Mouse (Mus musculus) T-helper 2 cell (primary cell): ENCODE measurements around the gene Tmem14c.

ENCODE experiments used
- in situ Hi-C: fragments of 300-600 bp; cut with MboI, MseI; formaldehyde crosslinking; loops from one replicate; pipeline ENCODE4 v1.15.1; 2025; ENCODE audit warnings: high pct_unique_total_duplicates

Gene Tmem14c

GRCm38 (mm10) chr13:41008271-41008670 lies 7.8 kb upstream of the Tmem14c start:
- in situ Hi-C loops = no loop called here

- in situ Hi-C loops = no loop called here
Measured at GRCm38 (mm10) chr13:41008946-41009345, 7.1 kb upstream of the Tmem14c start.

DNA sequence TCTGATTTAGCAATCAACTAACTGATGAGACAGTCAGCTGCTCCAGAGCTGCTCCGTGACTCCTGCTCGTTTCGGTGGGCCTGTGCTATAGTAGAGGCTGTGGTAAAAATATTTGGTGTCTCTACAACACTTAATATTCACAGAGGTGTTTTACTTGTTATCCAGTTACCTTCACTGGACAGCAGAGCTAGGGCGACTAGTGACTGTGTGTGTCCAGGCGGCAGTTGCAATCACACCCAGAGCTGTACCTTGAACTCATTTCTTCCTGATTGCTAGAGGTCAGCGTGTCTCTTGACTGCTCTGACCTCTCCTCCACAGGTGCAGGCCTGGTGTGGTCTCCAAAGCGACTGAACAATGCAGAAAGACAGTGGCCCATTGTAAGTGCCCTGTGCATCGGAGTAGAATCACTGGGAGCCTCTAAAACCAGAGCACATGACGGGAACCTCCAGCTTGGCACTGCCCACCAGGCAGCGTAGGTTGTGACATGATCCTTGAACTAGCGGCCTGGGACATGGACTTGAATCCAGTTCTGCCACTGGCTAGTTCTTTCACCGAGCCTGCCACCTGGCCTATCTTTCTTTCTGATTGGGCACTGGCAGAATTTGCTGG lies 809 bp downstream of the Tmem14c start:
- in situ Hi-C loops = loop anchor here (10.0 kb wide), 1 partner anchor 218 kb away; no protein-coding TSS in a partner anchor

GRCm38 (mm10) chr13:41017832-41018231 lies 1.7 kb downstream of the Tmem14c start:
- in situ Hi-C loops = loop anchor here (10.0 kb wide), 1 partner anchor 217 kb away; no protein-coding TSS in a partner anchor

DNA sequence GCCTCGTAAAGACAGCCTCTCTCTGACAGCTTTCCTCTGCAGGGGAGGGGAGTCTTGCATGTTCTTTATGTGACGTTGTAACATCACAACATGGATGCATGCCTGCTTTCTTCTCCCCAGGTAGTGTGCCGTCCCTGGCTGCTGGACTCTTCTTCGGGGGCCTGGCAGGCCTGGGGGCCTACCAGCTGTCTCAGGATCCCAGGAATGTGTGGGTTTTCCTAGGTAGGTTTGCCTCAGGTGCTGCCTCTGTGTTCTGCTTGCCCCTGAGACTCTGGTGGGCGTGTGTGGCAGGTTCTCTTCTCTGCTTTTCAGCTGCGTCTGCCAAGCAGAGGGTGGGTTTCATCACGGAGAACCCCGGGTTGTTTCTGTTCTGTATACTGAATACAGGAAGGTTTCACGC lies 2.1 kb downstream of the Tmem14c start:
- in situ Hi-C loops = loop anchor here (10.0 kb wide), 1 partner anchor 217 kb away; no protein-coding TSS in a partner anchor

DNA sequence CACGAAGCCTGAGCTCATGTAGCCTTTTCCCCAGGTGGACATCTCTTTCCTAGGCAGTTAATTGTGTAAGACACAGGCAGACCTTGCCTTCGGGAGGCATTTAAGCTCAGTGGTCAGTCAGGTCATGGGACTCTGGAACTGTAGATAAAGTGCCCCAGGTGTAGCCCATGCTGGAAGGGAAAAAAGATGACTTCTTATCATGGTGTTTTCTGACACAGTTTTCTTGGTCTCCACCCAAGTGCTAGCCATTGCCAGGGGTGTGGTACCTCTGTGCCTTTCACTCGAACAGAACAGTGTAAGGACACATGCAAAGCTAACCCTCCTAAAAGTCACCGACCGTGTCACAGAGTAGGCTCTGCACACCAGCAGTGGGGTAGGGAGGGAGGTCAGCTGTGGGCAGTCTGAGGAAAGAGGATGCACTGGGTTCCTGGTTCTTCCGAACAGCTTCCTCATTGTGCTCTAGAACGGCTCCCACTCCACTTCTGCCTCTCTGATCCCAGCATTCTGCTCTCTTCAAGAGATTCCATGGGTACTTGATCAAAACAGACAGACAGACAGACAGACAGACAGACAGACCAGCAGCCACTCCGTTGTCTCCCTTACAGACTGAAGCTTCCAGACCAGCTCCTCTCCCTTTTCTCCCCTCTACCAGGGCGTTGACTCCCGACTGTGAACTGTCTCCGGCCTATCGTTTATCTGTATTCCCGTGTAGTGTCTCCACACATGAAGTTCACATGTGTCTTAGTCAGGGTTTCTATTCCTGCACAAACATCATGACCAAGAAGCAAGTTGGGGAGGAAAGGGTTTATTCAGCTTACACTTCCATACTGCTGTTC lies 2.9 kb downstream of the Tmem14c start:
- in situ Hi-C loops = loop anchor here (10.0 kb wide), 1 partner anchor 216 kb away; no protein-coding TSS in a partner anchor

DNA sequence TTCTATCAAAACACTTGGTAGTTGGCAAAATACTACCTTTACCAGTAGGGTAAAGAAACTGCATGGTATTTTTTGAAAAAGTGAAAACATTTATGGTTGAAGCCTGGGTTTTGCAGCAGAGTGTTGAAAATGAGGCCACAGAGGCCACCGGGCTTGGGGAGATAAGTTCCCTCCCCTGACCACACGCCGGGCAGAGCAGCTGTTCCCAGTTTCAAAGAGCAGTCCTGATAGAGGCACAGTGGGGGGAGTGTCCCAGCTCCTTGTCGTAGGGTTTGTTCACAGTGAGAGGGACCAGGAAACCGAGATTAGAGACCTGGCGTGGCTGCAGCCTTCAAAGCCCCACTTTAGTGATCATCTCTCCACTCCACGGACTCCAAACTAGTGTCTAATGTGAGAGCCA lies 4.4 kb downstream of the Tmem14c start:
- in situ Hi-C loops = no loop called here

DNA sequence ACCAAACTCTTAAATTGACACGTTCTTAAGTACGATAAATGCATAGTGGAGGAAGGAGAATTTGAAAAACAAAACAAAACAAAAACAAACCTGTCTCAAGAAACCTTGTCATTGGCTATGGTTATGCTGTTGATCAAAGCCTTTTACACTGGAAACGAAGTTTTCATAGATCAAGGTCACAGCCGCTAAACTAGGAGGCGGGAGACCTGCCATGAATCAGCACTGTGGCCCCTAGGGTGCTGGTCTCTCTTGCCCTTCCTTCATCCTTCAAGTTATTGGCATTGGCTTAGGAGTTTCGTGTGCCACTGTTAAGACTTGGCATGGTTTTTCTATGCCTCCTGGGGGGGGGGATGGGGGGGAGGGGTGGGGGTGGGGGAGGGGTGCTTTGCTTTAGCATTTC lies 5.5 kb downstream of the Tmem14c start:
- in situ Hi-C loops = no loop called here

DNA sequence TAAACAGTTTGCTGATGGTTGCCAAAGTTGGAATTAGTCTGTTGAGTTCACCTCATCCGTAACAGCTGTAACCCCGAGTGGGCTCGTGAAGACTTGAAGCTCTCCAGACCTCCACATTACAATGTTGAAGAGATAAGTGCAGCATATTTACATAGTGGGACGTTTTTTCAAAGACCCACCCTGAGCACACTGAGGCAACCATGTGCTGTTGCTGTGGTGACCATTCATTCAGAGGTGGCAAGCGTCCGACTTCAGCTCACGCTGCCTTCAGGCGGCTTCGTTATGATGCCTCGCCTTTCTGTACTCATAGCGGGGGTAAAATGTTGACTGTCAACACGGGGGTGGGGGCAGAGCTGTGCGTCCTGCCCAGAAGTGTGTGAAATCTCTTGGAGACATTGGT lies 6.0 kb downstream of the Tmem14c start:
- in situ Hi-C loops = no loop called here

DNA sequence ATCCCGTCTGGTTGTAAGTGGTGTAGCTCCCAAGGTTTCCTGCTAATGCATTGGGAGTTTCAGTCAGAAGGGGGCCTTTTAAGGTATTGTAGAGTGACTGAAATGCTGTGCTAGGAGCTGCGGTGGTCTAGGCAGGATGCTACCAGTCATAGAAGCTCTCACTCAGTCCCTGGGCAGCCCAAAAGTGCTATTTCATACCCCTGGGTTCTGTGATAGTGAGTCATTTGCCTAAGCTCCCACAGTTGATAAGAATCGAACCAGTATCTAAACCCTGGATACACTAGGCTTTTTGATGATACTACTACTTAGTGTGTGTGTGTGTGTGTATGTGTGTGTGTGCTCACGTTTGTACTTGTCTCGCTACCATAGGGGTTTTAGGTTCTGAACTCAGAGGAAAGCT lies 14.0 kb downstream of the Tmem14c start:
- in situ Hi-C loops = no loop called here

- in situ Hi-C loops = no loop called here
Measured at GRCm38 (mm10) chr13:41042511-41042910, 26.4 kb downstream of the Tmem14c start.

GRCm38 (mm10) chr13:41045901-41046300 lies 29.8 kb downstream of the Tmem14c start:
- in situ Hi-C loops = no loop called here

GRCm38 (mm10) chr13:41047280-41047679 lies 31.2 kb downstream of the Tmem14c start:
- in situ Hi-C loops = no loop called here

GRCm38 (mm10) chr13:41051965-41052364 lies 35.9 kb downstream of the Tmem14c start:
- in situ Hi-C loops = no loop called here

- in situ Hi-C loops = no loop called here
Measured at GRCm38 (mm10) chr13:41067618-41068017, 51.5 kb downstream of the Tmem14c start.

GRCm38 (mm10) chr13:41071617-41072016 lies 55.5 kb downstream of the Tmem14c start:
- in situ Hi-C loops = no loop called here
